Mouse (Mus musculus) regulatory T cell (primary cell): ENCODE measurements around the gene Mars2.

ENCODE experiments used
- in situ Hi-C: fragments of 300-600 bp; cut with MboI, MseI; formaldehyde crosslinking; loops from one replicate; pipeline ENCODE4 v1.15.1; 2025; ENCODE audit warnings: high pct_unique_total_duplicates

The Mars2 gene

DNA sequence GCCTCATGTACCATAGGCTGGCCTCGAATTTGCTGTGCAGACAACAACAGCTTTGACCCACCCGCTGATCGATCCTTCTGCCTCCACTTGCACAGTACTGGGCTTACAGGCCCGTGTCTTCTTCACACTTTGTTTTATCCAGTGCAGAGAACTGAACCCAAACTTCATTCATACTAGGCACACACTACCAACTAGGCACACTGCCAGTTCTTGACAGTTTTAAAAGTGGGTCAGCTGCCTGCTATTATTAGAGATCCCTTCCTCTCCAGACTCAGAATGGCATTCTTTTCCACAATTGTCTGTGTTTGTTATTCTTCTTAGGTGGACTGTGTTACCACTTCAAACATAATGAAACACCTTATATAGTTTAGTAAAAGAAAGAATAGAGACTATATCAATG is 15.6 kb upstream of the Mars2 start:
- in situ Hi-C loops = no loop called here

DNA sequence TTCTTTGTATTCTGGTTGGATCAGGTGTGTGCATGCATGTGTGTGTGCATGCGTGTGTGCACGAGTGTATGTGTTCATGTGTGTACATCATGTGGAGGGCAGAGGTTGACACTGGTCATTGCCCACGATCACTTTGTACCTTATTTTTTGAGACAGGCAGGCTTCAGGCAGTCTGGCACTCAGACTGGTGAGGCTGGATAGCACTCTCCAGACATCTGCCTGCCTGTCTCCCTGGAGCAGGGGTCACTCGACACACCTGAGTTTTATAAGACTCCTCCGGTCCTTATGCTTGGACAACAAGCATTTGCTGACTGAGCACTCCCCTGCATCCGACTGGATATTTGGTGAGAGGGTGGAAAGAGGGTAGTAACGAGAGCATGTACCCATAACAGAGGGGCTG is 14.0 kb upstream of the Mars2 start:
- in situ Hi-C loops = no loop called here

DNA sequence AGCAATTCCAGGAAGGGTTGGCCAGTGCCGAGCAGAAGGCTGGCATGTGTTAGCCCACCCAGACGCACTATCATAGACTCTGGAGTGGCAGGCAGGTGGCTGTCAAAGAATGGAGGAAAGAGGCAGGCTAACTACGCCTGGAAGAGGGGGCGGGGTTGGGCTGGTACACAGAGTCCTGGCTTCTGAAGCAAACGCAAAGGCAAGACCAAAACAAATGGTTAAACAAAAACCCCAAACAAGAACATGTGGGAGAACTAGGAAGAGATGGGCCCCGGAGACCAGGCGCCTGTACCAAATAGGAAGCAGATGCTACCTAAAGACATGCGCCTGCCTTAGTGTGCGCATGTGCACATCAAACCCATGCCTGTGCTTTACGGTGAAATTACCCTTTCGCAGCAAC is 12.9 kb upstream of the Mars2 start:
- in situ Hi-C loops = no loop called here

DNA sequence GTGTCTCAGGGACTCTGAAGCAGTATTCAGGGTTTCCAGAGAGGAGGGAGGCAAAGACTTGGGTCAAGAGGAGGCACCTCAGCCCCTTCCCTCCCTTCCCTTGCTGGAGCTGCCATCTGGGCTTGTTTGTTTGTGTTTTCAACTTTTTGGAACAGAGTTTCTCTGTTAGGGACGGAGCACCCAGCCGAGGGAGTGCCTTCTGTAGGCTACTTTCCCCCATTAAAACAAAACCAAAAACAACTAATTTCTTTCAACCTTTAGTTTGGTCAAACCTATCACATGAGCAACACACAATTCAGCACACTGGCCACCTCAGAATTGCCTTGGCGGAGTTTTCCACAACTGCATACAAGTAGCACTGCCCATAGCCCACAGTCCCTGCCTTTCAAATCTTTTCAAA is 11.6 kb upstream of the Mars2 start:
- in situ Hi-C loops = loop anchor here (25.0 kb wide), 1 partner anchor 137 kb away; the partner anchor contains the start of gene Boll

DNA sequence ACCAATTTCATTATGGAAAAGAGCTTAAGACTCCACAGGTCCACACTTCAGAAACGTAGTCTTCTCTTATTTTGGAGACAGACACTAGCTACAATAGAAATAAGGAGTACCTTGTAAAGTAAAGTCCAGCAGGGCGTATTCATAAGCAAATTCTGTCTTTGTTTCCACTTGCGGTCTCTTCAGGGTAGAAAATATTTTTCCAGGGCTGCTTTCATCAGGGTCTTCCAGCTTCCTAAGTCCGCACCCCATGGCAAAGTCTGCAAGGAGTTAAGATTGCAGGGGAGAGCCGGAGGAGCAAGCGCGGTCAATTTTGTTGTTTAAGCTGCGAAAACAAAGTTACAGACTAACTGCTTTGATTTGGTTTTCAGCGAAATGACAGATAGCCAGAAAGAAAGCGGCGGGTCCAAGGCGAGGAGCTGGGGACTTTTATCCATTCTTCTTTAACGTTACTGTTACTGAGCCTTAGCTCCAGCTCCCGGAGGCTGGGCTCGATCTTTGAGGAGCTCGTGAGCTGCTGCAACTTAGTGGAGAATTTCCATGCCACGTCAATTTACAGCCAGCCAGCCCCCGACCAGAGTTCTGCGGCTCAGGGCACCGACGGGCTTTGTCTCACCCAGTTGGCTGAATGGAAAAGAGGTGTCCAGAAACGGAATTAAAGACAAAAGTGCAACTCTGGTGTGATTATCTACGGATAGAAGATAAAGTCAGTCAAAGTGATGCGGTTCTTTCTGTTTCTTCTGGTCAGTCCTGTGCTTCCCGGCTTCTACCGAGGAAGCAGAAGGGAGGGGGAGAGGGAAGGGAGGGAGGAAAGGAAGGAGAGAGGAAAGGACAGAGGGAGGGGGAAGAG is 10.7 kb upstream of the Mars2 start, which contains the start of gene Rftn2:
TSS of gene Rftn2 (minus strand) at position 772 of the 847 bp plus-strand sequence.
- in situ Hi-C loops = loop anchor here (25.0 kb wide), 1 partner anchor 136 kb away; the partner anchor contains the start of gene Boll

DNA sequence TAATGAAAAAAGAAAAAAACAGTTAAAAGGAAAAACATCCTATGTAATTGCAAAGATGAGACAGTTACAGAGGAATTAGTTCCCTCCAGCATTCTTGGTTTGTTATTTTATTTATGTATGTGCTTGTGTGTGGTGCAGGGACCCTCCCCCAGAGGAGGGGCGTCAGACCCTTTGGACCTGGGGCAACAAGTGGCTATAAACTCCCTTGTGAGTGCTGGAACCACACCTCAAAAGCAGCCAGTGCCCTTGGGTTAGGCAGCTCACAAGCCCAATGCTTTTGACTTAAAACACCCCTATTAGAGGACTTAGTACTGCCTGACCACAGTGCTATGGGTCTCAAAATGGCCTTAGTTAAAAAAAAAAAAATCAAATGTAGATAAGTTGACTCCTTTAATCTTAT is 9.6 kb upstream of the Mars2 start:
- in situ Hi-C loops = loop anchor here (25.0 kb wide), 1 partner anchor 135 kb away; the partner anchor contains the start of gene Boll

DNA sequence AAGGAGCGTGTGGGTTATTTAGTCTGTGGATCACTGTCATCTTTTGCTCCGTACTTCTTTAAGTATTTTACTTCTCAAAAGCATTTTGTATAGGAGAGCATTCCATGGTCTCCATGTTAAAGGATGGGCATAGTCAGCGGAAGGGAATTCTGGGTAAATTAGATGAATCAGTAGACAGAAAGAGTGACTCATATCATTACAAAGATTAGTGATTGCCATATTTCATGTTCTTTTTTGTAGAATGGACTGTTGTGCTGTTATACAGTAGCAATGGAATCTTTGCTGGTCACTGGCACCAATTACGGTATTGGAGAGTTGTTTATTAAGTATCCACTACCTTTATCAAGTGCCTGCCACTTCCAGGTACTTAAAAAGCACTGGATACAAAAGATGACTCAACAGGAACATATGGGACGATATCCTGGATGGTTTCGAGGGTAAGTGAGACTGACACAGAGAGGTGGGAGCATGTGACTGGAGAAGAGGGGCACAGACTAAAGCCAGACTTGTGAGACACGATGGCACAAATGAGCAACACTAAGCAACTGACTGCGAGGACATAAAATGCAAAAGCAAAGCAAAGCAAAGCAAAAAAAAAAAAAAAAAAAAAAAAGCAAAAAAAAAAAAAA is 8.6 kb upstream of the Mars2 start:
- in situ Hi-C loops = loop anchor here (25.0 kb wide), 1 partner anchor 134 kb away; the partner anchor contains the start of gene Boll

DNA sequence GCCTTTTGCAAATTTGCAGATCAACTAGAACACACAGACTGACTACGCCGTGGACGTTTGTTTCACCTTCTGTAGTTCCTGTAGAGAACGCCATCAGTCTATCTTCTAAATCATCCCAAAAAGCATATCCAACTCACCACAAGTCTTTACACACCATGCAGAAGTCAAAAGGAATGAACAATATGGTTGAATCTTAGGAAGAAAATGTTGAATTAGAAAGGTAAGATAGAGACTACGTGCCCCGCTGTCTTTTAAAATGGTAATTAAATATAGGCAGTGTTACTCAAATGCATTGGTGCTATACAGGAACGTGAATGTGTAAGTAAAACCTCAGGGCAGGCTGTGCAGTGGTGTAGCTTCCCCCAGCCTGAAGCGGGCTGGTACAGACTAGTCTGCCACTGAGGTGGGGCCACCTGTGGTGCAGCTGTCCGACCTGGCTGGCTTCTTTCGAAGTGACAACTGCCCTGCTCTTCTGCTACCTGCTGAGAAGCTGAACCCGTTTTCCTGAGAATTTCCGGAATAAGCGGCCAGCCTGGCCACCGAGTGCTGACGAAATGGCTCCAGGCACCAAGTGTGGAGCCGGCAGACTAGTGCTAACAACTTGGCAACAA is 2.0 kb upstream of the Mars2 start:
- in situ Hi-C loops = loop anchor here (25.0 kb wide), 1 partner anchor 127 kb away; the partner anchor contains the start of gene Boll

DNA sequence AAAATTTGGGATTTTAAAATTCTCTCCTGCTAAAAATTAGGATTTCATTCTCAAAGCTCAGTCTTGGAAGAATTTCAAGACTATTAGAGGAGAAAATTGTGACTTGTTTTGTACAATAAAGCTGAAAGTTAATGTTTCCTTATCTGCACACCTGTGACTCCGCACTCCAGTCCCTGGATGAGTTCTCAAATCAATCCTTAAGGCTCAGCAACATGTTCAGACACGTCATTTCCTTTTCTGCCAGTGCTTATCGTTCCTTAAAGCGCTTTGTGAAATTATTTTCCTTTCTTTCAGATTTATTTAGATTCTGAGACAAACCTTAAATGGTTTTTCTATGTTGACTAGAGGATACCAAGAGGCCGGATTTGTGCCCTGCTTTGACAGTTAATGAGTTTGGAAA is 490 bp upstream of the Mars2 start:
- in situ Hi-C loops = loop anchor here (25.0 kb wide), 1 partner anchor 126 kb away; the partner anchor contains the start of gene Boll

DNA sequence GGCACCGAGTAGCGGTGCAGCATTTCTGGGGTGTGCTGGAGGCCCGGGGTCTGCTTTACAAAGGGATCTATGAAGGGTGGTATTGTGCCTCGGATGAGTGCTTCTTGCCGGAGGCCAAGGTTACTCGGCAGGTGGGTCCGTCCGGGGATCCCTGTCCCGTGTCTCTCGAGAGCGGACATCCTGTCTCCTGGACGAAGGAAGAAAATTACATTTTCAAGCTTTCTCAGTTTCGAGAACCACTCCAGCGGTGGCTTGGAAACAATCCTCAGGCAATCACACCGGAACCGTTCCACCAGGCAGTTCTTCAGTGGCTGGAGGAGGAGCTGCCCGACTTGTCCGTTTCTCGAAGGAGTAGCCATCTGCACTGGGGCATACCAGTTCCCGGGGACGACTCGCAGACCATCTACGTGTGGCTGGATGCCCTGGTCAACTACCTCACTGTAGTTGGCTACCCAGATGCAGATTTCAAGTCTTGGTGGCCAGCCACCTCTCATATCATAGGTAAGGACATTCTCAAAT is 725 bp downstream of the Mars2 start:
- in situ Hi-C loops = loop anchor here (25.0 kb wide), 1 partner anchor 125 kb away; the partner anchor contains the start of gene Boll

DNA sequence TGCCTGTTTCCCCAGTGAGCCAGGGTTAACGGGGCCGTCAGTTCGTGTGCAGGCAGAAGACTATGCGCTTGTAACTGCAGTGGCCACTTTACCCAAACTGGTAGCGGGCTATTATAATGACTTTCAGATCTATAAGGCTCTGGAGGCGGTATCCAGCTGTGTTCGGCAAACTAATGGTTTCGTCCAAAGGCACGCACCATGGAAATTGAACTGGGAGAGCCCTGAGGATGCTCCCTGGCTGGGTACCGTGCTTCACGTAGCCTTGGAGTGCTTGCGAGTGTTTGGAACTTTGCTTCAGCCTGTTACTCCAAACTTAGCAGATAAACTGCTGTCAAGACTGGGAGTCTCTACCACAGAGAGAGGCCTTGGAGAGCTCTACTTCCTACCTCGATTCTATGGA is 1.5 kb downstream of the Mars2 start:
- in situ Hi-C loops = loop anchor here (25.0 kb wide), 1 partner anchor 124 kb away; the partner anchor contains the start of gene Boll

DNA sequence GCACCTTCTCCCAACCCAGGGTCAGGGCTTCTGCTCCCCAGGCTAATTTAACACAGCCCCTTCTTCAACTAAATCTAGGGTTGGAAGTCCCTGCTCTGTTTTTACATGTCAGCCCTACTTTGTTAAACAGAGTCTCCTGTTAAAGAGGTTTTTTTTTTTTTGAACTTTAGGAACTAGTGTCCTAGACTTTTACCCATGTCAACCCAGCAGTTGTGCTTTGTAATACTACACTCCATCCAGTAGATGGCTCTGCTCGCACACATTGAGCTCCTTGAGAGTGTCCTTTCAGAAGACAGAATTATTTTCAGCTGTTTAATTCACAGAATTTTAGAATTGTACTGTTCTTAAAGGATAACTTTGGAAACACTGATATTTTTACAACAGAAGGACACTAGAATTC is 2.3 kb downstream of the Mars2 start:
- in situ Hi-C loops = loop anchor here (25.0 kb wide), 1 partner anchor 123 kb away; the partner anchor contains the start of gene Boll

DNA sequence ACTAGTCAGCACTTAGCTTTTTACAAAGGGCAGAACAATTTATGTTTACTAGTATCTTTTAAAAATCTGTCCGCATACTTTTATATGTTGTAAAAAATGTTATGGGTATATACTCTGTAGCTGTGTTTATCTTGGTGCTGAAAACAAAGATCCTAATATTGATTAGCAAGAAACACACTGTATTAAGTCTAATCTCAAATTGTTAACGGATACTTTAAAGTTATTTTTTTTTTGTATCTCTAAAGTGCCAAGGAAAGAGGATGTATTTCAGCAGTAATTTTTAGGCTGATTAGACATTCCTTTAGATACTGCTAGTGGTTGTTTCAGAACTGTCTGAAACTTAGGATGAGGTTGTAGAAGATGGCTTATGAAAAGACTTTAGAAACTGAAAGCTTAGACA is 9.4 kb downstream of the Mars2 start:
- in situ Hi-C loops = loop anchor here (25.0 kb wide), 1 partner anchor 116 kb away; the partner anchor contains the start of gene Boll

DNA sequence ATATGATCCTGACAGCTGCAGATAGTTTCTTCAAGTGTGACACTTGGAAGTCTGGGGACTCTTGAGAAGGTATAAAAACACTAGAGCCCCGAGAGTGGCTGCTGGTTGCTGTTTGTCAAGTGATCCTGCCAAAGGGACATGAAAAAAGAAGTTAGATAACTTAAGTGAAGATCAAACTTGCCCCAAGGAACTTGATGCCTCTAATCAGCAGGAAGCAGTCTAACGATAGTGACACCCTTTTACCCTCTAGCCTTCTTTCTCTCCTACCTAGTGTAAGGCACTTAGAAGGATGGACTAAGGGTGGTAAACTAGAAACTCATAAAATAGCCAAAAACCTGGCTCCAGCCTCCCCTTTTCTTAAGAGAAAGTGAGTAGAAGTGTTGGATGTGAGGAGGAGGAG is 27.4 kb downstream of the Mars2 start:
- in situ Hi-C loops = no loop called here

DNA sequence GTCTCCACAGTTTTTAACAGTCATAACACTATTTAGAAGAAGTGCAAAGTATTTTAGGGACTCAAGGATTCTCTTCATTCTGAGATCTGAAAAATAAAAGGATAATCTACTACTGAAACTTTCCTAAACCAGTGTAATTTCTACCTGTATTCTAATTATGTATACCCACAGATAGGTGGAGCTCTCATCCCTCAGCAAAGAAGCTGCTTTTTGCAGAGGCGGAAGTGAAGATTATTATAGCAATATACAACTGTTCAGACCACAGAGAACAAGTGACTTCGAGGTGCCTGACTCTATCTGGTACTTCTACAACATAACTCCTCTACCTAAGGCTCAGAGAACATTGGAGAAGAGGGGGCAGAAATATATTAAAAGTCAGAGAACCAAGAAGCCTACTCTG is 28.5 kb downstream of the Mars2 start:
- in situ Hi-C loops = no loop called here

DNA sequence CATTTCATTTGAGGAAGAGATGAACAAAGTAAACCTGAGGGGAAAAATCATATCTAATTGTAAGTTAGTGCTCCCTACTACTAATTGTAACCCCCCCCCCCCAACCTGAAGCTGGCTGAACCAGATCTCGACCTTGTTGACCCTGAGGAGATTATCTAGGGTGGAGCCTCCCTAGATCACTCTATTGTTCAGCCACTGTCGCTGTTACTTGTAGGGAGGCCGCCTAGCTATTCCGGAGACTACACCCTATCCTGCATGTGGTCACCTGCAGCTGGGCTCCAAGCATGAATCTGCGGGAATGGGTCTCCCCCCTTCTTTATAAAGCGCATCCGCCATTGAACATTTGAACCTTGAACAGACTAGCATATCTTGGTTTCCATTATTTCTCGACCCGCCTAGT is 42.1 kb downstream of the Mars2 start:
- in situ Hi-C loops = no loop called here
